Mouse (Mus musculus) mesoderm, embryonic 11.5 days (tissue): ENCODE measurements at regions not wholly inside any gene's neighbourhood (a gene's known extent, or its start where the extent isn't known, plus 50 kb on each side); places are given as distances from the start of the nearest gene placed in this dataset.

Experiments
- DNase-seq: peaks from one replicate; pipeline ENCODE4 v3.0.0-alpha.2; 2012; ENCODE audit warnings: low read depth, low spot score

DNA sequence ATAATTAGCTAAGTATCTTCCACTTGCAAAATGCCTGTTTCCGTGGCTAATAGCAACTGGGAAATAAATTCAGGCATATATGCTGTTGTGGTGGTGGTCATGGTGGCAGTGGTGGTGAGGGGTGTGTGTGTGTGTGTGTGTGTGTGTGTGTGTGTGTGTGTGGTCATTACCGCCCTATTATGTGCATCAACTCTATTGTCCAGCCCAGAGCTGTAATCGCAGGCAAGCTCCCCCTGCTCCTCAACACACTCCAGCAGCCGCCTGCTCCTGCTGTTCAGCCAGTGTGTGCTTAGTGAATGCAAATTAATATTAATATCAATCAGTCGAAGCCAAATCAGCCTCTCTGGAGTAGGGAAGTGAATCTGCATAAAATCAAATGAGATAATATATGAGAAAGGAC lies 152.9 kb upstream of the Zic3 start:
- no peak for DNase-seq

DNA sequence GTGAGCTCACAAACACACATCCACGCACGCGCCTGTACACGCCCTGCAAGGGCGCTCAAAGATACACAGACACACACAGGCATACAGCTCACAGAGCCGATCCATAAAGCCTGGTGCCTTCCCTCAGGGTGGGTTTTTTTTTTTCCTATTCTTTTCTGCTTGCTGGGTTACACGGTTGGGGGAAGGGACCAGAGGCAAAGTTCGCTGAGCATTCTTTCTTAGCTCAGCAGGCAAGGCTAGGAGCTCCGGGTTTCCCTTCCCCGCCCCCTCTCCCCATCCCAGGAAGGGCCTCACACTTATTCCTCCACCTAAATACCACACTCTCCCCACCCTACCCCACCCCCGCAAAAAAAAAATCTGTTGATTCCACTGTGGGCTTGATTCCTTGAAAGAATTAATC lies 105.8 kb upstream of the Zic3 start:
- DNase-seq, result no peak

DNA sequence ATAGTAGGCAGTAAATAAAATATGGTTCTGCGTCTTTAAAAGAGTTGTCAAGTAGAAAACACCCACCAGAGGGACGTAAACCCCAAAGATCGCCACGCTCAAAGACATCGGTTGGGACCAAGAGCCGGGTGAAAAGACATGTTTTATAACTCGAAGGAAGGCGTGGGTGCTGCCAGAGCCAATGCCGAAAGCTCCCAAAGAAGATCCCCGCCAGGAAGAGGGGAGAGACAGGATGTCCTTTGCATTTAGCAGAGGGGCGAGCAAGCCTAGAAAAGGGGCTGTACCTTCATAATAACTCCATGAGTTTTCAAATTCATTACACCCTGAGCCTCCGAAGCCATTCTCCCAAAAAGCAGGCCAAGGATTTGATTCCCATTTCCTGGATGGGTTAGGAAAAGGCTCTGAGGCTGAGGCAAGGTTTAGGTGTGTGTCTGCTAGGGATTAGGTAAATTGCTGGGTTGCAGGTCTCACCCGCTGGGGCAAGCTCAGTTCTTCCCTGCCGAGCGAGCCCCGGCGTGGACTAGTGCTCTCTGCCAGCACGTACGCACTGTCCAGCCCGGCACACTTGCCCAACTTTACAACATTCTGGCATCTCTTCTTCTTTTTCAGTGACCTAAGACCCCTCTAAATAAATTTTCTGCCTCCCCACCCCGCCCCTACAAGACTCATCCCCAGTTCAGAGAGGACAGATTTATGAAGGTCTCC lies 104.9 kb upstream of the Zic3 start:
- no peak for DNase-seq

DNA sequence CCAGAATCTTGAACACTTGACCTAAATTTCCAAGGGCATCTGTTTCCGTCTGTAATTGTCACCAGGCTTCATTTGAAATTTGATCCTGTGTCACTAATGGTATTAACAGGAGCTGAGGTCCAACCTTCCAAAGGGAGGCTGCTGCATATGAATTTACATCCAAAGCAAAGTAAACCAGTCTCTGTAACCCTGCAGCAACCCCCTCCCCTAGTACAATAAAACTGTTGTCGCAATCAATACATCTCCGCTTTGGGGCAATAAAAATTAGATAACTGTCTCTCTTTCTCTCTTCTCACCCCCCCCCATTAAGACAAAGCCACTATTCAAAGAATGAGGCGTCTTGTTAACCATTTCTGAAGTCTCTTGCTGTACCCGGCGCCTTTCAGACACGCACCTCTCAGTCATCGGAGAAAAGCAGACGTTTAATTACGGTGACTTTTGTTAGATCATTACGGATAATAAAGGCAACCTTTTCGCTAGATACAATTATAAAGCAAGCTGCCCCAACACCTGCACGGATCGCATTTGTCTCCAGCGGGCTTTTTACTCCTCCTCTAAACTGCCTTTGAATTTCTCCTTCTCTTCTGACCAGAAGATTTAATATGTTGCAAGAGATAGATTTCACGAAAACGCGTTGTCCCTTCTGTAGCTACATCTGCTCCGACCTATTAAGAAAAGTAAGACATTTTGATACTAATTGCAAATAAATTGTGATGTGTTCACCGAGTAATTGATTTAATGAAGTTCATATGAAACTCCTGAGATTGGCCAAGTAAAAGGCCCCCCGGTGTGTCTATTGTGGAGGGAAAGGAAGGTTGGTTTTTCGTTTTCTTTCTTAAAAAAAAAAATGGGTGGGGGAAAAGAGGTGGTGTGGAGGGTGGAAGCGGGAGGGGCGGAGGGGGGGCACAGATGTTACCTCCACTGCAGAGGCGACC lies 104.1 kb upstream of the Zic3 start:
- no peak for DNase-seq

DNA sequence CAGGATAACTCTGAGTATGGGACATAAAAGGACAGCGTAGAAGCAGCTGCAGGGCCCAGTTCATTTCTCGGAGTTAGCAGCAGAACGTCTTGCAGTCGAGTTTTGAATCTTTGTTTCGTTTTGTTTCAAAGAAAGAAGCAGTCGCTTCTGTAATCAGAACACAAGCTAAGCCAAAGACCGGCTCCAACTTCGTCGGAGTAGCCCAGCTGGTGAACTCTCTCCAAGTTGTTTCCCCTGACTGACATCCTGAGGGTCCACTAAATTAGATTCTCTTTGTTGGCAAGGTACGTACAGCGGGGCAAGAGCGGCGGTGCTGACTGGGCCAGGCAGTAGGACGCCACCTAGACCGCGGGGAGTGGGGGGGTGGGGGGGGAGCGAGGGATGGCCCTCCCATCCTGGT lies 102.6 kb upstream of the Zic3 start:
- DNase-seq, result no peak

DNA sequence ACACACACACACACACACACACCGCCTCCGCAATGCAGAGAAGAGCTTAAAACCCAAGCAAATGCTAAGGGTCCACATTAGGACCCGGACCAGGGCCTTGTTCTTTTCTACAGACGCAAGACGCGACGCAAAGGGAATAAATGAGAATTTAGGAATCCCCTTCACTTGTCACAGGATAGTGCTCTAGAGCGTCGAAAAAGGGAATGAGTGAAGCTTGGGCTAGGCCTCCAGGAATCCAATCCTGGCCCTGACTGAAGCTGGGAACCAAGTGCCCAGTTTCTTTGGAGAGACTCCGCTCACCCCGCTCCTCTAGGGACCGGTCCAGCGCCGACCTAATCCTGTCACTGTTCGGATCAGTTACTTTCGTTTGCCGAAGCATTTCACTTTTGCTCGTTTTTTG lies 102.1 kb upstream of the Zic3 start:
- DNase-seq, result no peak

DNA sequence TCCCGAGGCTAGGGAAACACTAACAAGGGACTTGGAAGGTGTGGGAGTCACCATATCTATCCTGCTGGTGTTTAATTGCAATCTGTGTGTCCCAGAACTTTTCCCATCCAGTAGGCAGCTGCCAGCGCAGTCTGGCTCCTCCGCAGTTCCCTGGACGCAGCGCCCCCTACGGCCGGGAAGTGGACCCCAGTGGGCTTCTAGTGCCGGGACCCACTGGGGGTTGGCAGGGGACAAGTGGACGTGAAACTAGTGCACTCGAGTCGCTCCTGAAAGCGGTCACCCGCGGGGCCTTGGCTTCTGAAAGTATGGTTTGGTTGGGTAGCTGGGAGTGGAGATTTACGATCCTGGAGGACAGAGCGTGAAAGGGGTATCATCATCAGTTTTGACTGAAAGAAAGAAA lies 101.2 kb upstream of the Zic3 start:
- DNase-seq, result peak; percentile 53

DNA sequence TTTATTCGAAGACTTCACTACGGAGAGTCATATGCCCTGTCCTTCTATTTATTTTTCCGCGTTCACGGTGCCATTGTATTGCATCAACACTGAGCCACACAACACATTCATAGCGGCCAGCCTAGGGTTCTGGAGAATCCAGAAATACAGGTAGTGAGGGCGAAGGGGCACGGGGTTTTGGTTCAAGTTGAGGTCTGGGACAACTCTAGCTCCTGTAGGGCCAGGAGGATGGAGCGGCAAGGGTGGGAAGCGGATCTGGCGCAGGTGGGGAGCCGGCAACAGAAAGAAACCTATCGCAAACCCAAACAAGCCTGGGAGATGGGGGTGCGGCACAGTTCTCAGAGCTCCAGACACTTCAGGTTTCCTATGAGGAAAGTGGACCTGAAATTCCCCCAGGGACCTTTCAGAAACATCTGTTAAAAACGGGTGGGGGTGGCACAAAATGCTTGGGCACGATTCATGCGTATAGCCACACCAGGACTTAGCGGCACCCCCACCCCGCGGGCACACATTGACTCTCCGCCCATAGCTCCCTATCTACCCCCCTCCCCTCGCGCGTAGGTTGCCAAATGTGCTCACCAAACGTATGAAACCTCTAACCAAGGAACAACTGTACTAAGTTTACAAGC lies 100.6 kb upstream of the Zic3 start:
- no peak for DNase-seq

DNA sequence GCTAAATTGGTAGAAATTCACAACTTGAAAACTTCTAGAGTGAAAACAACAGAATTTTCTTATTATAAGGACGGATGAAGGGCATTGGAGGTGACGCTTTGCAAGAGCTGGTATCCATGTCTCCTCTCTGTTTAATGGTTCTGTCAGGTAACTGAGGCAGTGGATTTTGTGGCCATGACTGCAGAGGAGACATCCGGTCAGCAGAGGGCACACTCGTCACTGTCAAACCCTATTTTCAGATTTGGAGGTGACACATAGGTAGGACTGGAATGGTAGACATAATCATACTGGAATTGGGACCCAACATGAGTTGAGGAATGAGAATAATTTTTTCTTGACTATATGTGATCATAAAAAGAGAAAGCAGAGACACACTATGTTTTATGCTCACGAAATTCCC lies 98.7 kb upstream of the Zic3 start:
- no peak for DNase-seq

DNA sequence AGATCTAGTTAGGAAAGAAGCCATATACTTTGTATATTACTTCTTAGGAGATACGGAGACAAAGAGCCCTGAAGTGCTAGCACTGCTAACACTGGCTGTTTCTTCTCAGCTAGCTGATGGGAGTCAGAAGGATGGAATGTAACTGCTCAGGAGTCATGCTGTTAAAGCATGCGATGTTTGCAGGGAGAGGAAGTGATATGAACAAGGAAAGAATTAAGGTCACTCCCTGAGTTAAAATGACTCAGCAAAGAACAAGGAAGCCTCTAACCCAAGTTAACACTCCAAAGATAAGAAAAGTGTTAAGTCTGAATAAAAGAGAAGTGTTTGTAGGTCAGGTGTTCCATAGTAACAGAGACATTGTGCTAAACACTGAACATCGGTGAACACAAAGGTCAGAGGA lies 86.9 kb upstream of the Zic3 start:
- no peak for DNase-seq

DNA sequence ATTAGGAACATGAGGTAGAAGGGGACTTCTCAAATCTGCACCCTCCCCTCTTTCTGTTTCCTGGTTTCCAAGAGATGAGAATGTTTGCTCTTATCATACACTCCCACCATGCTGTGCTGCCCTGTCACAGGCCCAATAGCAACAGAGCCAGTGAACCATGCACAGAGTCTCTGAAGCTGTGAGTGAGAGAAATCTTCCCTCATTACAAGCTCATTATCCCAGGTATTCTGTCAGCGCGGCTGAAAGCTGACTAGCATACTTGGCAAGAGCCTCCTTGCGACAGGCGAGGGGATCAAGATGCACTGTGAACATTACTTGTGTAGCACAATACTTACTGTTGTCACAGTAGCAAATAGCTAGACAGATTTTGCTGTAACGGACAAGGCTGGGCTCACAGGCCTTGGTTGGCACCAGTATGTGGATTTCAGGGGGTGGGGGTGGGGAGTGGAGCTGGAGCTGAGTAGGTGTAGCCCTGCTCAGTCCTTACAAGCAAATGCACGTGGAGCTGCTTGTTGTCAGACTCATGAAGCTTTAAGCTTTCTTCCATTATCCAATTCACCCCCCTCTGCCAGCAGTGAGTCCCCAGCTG lies 84.2 kb upstream of the Zic3 start:
- no peak for DNase-seq

DNA sequence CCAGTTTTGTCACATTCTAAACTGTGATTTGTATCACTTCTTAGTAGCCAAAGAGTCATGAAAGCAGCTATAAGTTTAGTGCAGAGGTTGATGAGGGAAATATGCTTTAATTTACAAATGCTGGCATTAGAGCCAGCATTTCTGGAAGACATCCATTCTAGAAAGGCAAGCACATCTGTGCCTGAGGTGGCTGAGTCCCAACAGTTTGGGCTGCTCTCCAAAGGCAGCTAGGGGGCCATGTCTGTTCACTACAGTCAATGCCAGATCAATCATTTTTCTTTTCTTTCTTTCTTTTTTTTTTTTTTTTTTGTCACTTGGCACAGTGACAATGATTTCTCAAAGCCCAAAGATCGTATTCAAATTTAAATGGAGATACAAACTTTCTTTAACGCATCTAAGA lies 71.6 kb upstream of the Zic3 start:
- no peak for DNase-seq

DNA sequence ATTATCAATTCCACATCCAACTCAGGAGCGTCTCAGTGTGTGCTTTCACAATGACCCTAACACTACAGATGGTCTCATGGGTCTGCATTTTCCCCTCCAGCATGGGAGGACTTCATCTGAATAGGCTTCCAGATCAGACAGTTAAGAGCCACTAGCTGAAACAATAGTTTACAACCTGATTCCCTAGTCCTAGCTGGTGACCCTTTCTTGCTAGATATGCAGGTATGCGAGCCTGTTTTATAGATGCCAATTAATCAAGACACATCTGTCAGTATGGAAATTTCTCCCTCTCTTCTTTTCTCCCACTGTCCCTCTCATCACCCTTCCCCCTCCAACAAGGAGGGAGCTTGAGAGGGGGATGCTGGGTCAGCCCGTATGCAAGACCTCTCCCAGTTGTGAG lies 71.2 kb upstream of the Zic3 start:
- DNase-seq, result no peak

DNA sequence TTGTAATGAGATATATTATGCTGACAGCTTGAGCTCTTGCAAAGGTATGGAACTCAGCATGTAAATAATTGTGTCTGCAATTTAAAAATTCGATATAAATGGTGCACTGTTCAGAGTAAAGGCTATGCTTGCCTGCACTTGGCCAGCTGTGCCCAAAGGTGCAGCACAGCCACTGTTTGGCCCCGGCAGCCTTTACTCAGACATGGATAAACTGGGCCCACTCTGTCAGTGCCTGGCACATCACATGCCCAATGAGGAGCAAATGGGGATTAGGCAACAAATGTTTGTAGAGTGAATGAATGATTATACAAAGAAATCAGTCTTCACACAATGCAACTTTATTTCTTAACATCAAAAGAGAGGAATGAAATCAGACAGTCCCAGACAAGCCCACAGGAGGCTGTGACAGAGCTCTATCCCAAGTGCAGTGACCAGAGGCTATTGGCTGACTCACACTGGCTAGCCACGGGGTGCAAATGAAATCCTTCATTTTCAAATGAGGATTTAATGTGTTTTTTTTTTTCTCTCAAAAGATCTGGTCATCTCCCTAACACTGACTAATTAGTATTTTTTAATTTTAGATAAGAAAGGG lies 67.8 kb upstream of the Zic3 start:
- DNase-seq, result no peak
